Mouse (Mus musculus): ENCODE data around the gene Sec22c.

Gene Sec22c

GRCm38 (mm10) chr9:121656322-121656721, 49.0 kb downstream of the Sec22c start:
- no peak for DNase-seq (ENCODE audit: extremely low spot score, low read depth, low spot score)

- no peak for DNase-seq (ENCODE audit: extremely low spot score, low read depth, low spot score)
Measured at GRCm38 (mm10) chr9:121653668-121654067, 51.6 kb downstream of the Sec22c start.

- DNase-seq (ENCODE audit: extremely low spot score, low read depth, low spot score): no peak
Measured at GRCm38 (mm10) chr9:121647026-121647425, 58.3 kb downstream of the Sec22c start.

- no peak for DNase-seq (ENCODE audit: extremely low spot score, low read depth, low spot score)
Measured at GRCm38 (mm10) chr9:121644855-121645254, 60.4 kb downstream of the Sec22c start.

- DNase-seq (ENCODE audit: extremely low spot score, low read depth, low spot score): no peak
Measured at GRCm38 (mm10) chr9:121642401-121643181, 62.7 kb downstream of the Sec22c start, which contains the start of gene Vipr1. TSS of gene Vipr1 (plus strand) at chr9:121642716.

GRCm38 (mm10) chr9:121642001-121642400, 63.3 kb downstream of the Sec22c start, which contains the start of gene Lyzl4:
TSS of gene Lyzl4 (minus strand) at chr9:121642096.
- no peak for DNase-seq (ENCODE audit: extremely low spot score, low read depth, low spot score)

- no peak for DNase-seq (ENCODE audit: extremely low spot score, low read depth, low spot score)
Measured at GRCm38 (mm10) chr9:121641235-121641915, 63.9 kb downstream of the Sec22c start.

- DNase-seq (ENCODE audit: extremely low spot score, low read depth, low spot score): no peak
Measured at GRCm38 (mm10) chr9:121639790-121640189, 65.5 kb downstream of the Sec22c start.

GRCm38 (mm10) chr9:121635835-121636576, 69.3 kb downstream of the Sec22c start:
- no peak for DNase-seq (ENCODE audit: extremely low spot score, low read depth, low spot score)

- DNase-seq (ENCODE audit: extremely low spot score, low read depth, low spot score): no peak
Measured at GRCm38 (mm10) chr9:121633306-121633705, 72.0 kb downstream of the Sec22c start.

GRCm38 (mm10) chr9:121632891-121633290, 72.4 kb downstream of the Sec22c start:
- no peak for DNase-seq (ENCODE audit: extremely low spot score, low read depth, low spot score)

- no peak for DNase-seq (ENCODE audit: extremely low spot score, low read depth, low spot score)
Measured at GRCm38 (mm10) chr9:121631946-121632345, 73.3 kb downstream of the Sec22c start.

- no peak for DNase-seq (ENCODE audit: extremely low spot score, low read depth, low spot score)
Measured at GRCm38 (mm10) chr9:121630627-121631026, 74.7 kb downstream of the Sec22c start.
